Mouse (Mus musculus): ENCODE measurements around the gene Cux1.
A peak's percentile ranks its signal among the peaks of the same experiment; 100 is the strongest.

The Cux1 gene

GRCm38 (mm10) chr5:136566812-136567175 lies 496 bp downstream of the Cux1 start:
- peak; percentile 47 to 54 for DNase-seq

GRCm38 (mm10) chr5:136566001-136566811 lies 1.1 kb downstream of the Cux1 start:
- DNase-seq, result peak; percentile 50 to 56

DNA sequence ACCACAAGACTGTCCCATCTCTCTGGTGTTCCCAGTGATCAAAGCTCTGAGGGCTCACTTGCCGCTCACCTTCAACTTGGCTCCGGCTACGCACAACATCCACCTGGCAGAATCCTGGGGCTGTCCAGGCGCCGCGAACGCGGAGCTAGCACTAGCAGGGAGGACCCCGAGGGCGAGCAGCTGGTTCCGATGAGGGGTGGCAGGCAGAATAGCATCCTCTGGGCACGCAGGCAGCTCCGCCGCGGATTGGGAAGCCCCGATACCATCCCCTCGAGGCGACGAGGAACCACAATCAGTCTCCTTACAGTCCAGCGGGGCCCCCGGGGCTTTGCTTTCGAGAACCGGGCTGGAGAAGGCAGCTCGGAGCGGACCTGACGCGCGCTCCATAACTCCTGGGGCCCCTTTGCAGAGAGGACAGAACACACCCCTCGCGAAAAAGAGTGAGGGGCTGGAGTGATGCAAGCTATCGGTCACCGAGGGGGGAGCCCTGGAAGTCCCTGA lies 1.9 kb downstream of the Cux1 start:
- peak; percentile 55 to 62 for DNase-seq

DNA sequence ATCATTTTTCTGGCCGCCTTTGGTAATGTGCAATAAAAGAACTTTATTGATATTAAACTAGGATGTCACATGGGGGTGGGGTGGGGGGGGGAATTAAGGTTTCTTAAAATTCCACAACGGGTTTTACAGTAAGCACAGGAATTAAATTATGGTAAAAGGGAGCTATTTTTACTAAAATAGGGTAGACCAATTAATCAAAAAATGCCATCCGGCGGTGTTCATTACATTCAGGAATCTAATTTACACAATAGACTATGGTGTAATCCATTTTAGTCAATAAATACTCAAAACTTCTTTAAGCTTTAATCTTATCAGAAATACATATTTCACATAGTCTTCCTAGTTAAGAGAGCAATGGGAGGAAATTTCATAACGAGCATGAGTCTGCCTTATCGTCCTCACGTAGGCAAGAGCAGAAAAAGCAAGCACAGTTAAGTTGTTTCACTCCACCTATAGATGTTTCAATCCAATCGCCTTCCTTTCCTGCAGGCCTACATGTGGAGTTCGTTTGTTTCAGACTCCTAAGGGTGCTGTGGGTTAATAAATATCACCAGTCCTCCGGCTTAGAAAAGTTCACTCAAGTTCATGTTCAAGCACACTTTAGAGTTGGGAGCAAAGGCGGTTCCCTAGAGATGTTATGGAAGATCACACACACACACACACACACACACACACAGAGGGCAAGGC lies 2.5 kb downstream of the Cux1 start:
- DNase-seq, result no peak

DNA sequence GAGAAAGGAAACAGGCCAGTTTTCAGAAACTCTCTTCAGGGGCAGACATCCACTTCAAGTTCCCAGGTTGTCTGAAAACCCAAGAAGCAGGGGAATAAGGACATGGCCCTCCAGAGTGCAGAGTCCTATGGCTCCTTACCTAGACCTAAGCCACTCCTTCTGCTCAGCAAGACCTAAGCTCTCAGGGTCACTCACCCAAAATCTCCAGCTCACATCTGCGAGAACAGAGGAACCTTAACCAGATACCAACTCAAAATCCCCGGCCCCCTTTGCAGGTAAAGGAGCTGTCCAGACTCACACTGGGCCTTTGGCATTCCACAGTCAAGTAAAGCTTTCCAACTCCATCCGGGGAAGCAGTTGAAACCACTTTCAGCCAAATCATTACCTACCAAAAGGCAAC lies 3.3 kb downstream of the Cux1 start:
- DNase-seq, result no peak

DNA sequence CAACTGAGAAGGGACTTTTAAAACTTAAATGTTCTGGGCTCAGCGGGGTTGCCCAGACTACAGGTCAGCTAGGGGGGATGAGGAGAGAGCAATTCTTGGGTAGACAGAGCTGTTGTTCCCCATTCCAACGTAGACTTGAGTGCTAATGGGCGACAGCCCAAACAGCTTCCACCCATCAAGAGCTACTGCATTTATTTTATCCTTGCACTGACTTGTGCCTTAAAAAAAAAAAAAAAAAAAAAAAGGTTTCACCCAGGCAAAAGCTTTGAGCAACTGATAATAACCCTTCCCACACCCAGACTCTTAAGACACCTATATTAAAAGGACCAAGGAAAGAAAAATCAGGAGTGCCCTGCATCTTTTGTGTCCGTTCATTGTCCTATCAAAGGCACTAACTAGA lies 4.2 kb downstream of the Cux1 start:
- no peak for DNase-seq

DNA sequence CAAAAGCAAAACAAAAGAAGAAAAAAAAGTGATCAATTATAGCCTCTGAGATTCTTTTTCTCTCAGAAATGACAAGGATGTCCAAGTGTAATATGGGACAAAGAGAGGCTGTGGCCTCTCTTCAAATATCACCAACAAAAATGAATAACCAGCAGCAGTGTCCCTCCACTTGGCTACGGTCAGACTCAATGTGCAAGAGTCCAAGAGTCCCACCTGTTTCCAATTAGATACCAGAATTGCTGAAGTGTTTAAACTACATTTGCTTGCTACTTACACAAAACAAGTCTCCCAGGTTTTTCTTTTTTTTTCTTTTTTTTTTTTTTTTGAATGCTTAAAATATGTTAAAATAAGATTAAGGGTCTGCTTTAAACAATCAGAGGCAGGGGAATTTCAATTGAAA lies 5.1 kb downstream of the Cux1 start:
- DNase-seq, result no peak

GRCm38 (mm10) chr5:136561641-136562040 lies 5.6 kb downstream of the Cux1 start:
- DNase-seq, result no peak

DNA sequence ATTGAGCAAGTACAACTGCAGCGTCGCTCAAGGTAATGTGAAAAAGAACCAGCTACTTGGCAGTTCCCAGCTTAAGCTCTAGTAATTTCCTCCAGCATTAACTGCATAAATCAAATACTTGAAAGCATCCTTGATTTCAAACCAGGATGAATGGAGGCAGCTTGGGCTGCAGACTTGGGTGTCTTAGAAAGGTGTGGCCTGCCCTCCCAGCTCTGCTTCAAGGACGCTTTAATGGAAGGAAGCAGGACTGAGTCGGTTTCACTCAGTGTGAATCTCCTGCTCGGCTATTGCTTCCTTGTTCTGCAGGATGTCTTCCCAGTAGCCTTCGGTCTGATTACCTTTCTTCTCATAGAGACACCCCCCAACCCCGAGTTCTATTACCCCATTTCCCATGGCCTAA lies 6.6 kb downstream of the Cux1 start:
- DNase-seq, result no peak

DNA sequence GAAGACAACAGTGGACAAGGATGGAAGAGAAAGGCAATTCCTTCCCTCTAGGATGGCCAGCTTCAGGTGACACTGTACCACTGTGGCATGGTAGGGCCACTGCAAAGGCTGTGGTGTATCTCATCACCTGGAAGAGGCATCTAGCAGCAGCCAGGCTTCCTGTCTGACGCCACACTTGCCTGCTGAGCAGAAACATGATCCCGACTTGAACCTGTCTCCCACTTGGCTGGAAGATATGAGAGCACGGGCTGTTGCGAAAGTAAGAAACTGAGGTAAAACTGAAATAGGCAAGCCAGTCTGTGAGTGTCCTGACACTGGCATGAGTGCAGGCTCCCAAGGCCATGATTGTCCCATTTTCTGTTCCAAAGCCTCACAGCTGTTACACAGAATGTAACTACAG lies 9.8 kb downstream of the Cux1 start:
- no peak for DNase-seq

DNA sequence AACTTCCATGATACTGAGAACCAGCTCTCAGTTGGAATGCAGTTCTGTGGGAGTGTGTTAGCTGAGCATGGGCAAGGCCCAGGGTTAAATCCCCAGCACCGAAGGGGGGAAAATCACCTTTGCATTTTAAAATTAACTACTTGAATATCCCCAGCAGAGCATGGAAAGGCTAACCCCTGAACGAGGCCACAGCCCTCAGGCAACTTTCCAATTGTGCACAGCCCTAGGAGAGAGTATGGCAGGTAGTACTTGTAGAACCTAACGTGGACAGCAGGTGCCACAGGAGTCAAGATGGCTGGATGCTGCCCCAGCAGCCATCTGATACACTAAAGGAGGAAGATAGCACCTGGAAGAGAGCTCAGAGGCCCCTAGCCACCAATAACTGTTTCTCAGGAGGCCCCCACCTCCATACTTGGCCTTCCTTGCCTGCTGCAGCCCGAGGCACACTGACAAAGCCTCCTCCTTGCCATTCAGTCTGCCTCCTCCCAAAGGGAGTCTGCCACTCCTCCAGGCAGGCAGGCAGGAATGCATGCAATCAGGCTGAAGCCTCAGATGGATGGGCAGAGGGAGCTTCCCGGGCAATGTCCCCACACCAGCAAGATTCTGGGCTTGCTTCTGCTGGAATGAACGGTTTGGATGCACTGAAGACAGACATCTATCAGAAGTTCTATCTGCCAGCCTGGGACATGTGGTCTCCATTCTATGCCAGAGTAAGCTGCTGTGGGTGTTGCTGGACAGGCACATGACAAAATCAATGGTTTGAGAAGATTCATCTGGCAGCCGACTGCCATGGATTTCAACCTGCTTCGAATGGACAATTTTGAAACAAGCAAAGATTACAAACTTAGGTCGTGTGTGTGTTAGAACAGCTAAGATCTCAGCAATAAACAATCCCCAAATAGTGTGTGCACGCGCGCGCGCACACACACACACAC lies 10.7 kb downstream of the Cux1 start:
- DNase-seq, result no peak

GRCm38 (mm10) chr5:136555703-136556102 lies 11.6 kb downstream of the Cux1 start:
- DNase-seq, result peak in 1 of 2 experiments; percentile 11

GRCm38 (mm10) chr5:136552832-136553231 lies 14.5 kb downstream of the Cux1 start:
- DNase-seq, result no peak

GRCm38 (mm10) chr5:136552093-136552492 lies 15.2 kb downstream of the Cux1 start:
- no peak for DNase-seq

- no peak for DNase-seq
Observed at GRCm38 (mm10) chr5:136551571-136551970, 15.7 kb downstream of the Cux1 start.

- peak in 1 of 2 experiments; percentile 14 for DNase-seq
Observed at GRCm38 (mm10) chr5:136550726-136551125, 16.6 kb downstream of the Cux1 start.

DNA sequence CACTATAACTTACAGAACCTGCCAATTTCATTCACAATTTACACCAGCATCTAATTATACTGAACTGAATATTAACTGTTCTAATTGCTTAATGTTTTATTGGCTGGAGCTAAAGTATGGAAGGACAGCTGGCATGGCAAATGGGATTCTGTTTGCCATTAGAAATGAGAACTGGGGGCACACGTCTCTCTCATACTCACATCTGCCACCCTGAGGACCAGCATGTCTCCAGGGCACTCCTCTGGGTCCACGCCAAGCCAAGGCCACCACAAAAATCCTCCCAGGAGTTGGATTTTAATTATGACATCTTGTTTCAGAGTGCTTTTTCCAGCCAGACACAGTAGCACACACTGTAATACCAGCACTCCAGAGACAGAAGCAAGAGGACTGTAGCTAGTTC lies 18.5 kb downstream of the Cux1 start:
- no peak for DNase-seq

DNA sequence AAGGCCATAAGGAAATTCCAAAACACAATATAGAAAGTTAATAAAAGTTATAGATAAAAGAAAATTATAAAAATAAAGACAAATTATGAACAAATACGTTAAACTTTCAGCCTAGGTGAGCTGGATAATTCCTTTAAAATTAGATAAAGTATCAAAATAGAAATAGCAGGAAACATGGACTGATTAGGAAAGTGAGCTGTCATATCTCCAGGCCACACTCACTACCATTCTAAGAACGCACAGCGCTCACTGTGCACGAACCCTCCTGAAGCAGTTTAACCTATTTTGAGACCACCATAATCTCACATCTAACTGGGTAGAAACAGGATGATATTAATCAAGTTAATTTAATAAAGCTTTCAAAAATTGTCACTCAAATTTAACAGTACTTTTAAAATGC lies 22.2 kb downstream of the Cux1 start:
- no peak for DNase-seq

DNA sequence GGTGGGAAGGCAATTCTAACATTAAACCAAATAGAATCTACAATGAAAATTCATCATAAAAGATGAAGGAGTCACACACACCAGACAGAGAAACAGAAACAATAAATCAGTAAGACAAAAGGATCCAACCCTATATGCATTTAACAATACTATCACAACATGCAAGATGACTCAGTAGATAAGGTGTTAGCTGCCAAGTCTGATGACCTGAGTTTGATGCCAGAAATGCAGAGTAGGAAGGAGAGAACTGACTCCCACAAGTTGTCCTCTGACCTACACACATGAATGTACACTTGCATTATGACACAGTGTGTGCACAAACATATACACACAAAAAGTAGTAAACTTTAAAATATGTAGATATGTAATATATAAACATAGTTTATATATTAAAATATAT lies 24.1 kb downstream of the Cux1 start:
- no peak for DNase-seq

DNA sequence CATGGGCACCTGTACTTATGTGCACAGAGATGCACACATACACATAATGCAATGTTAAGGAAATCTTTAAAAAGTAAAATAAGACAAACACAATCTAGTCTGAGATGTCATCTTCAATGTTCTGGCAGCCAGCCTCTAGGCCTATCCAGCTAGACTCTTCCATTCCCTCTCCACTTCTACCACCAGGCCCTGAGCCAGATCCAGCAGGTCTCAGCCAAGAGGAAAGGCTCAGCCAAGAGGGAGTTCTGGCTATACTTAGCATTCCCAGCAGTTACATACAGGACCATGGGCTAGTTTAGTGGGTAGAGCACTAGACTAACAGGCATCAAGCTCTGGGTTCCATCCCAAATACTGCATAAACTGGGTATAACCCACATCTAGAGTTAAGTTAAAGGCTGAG lies 26.3 kb downstream of the Cux1 start:
- no peak for DNase-seq

- DNase-seq, result no peak
Observed at GRCm38 (mm10) chr5:136540055-136540838, 27.0 kb downstream of the Cux1 start.

GRCm38 (mm10) chr5:136536753-136537152 lies 30.5 kb downstream of the Cux1 start:
- DNase-seq, result no peak
